Mouse (Mus musculus) ES-E14 (cell line): ENCODE measurements around the gene Dnttip1. TPM values are rescaled to one million over a fixed set of nuclear protein-coding genes. Genes with fewer than 3 reads are reported as not detected.
"Not testable (repeated sequence)": the region's sequence is repeated elsewhere in the genome, so short reads cannot be mapped to it uniquely, and the experiment has no call there.

Experiments
- DNase-seq: peaks from one replicate; pipeline ENCODE4 v3.0.0-alpha.2; 2013; ENCODE audit warnings: low read depth, low spot score
- H3K27ac ChIP-seq: 2 replicates; pipeline ENCODE4 v1.5.1; 2012; ENCODE audit warnings: low read depth, mild to moderate bottlenecking, low read length, moderate library complexity, mixed read lengths; ENCODE audit not compliant: poor library complexity, insufficient read depth, severe bottlenecking
- H3K36me3 ChIP-seq: 2 replicates; pipeline ENCODE4 v1.6.1; 2012; ENCODE audit warnings: mild to moderate bottlenecking, low read length, moderate library complexity, mixed read lengths; ENCODE audit not compliant: control insufficient read depth, poor library complexity, insufficient read depth, severe bottlenecking
- H3K4me1 ChIP-seq, 2 experiments: fragments of 150-350 bp in 1 of 2; sonication (generic) in 1 of 2; 2 replicates each; pipeline ENCODE4 v1.6.1; 2012; ENCODE audit warnings: low read length in 2 of 2, mild to moderate bottlenecking in 1 of 2, mixed read lengths in 1 of 2; ENCODE audit not compliant: control insufficient read depth in 2 of 2, insufficient read depth in 2 of 2, poor library complexity in 1 of 2
- H3K4me3 ChIP-seq, 2 experiments: fragments of 150-350 bp in 1 of 2; sonication (generic) in 1 of 2; 2 replicates each; pipeline ENCODE4 v1.5.1; 2012; ENCODE audit warnings: low read length in 2 of 2, low read depth in 1 of 2, mild to moderate bottlenecking in 1 of 2, mixed read lengths in 1 of 2; ENCODE audit not compliant: insufficient read depth in 1 of 2, poor library complexity in 1 of 2, severe bottlenecking in 1 of 2
- H3K9ac ChIP-seq: 2 replicates; pipeline ENCODE4 v1.6.1; 2012; ENCODE audit warnings: low read depth, mild to moderate bottlenecking, low read length, mixed read lengths; ENCODE audit not compliant: poor library complexity, insufficient read depth, severe bottlenecking
- H3K9me3 ChIP-seq: fragments of 150-350 bp; sonication (generic); 2 replicates; pipeline ENCODE4 v1.6.1; 2012; ENCODE audit warnings: low read depth, mild to moderate bottlenecking, low read length; ENCODE audit not compliant: control insufficient read depth, insufficient read depth
- CHD2 ChIP-seq: IDR thresholded peaks from 2 replicates; pipeline ENCODE4 v1.6.1; 2014; ENCODE audit warnings: mild to moderate bottlenecking, low read depth, low read length, inconsistent platforms
- HCFC1 ChIP-seq: IDR thresholded peaks from 2 replicates; pipeline ENCODE4 v1.6.1; 2012; ENCODE audit warnings: low read length, inconsistent platforms, borderline replicate concordance; ENCODE audit not compliant: insufficient read depth
- MAFK ChIP-seq: IDR thresholded peaks from 2 replicates; pipeline ENCODE4 v1.6.1; 2014; ENCODE audit warnings: mild to moderate bottlenecking, low read depth, low read length, inconsistent platforms; ENCODE audit not compliant: insufficient read depth
- ZC3H11A ChIP-seq: IDR thresholded peaks from 2 replicates; pipeline ENCODE4 v1.6.1; 2012; ENCODE audit warnings: low read depth, mild to moderate bottlenecking, inconsistent platforms, low read length, borderline replicate concordance
- ZNF384 ChIP-seq: IDR thresholded peaks from 2 replicates; pipeline ENCODE4 v1.6.1; 2012; ENCODE audit warnings: low read depth, low read length, inconsistent platforms
- in situ Hi-C, 2 experiments: fragments of 600-800 bp; cut with MboI; formaldehyde crosslinking; loops; one replicate each; pipeline ENCODE4 v1.15.1; 2025; ENCODE audit warnings: low sequenced_read_pairs in 2 of 2, inconsistent platforms in 1 of 2; ENCODE audit not compliant: unreplicated experiment in 2 of 2
- total RNA-seq: library from RNA; depleted of rRNA; stranded (reverse); fragments of 300-350 nt; gene quantifications from 2 replicates; pipeline ENCODE4 v1.2.3, GENCODE M21; 2012

Dnttip1 gene
- total RNA-seq, 1 experiment: 13.3 TPM

DNA sequence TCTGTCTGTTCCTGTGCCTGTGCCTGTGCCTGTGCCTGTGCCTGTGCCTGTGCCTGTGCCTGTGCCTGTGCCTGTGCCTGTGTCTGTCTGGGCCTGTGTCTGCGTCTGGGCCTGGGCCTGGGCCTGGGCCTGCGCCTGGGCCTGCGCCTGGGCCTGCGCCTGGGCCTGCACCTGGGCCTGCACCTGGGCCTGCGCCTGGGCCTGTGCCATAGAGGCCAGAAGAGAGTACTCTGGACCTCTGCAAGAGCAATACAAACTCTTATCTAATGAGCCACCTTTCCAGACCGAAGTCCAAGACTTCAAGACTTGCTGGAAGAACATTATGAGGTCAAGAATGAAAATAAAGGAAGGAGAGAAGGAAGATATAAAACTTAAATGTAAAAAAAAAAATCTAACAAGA is 40.5 kb upstream of the Dnttip1 start:
- Histone ChIP-seq H3K9ac (no peak overlapping the region), H3K27ac (peak overlapping the region; percentile 11; the same call in 1 of the 2 replicates), H3K4me3 (no peak overlapping the region), H3K9me3 (no peaks in the 10 kb centered on the region), H3K4me1 (no peaks in the 10 kb centered on the region), H3K36me3 (no peaks in the 10 kb centered on the region)
- no peak for DNase-seq
- TF ChIP-seq HCFC1 (no peak), CHD2 (no peak)
- in situ Hi-C loops: no loop called here

DNA sequence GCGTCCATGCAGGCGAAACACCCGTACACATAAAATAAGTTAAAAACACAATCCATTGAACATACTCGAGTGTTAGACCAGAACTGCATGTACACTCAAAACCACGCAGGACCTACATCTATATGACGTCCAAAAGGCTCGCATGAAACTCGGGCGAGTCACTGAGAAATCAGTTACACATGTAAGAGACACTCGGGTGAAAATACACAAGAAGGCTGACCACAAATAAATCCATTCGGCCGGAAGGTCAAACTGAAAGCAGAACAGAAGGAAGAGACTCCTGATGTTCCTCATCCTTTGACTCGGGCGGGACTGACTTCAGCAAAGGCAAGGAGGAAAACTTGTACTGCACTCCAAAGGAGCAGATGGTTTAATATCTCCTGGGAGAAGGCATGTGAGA is 39.8 kb upstream of the Dnttip1 start:
- DNase-seq: no peak
- H3K36me3 ChIP-seq: no peaks in the 10 kb centered on the region
- H3K27ac ChIP-seq: no peak overlapping the region
- no peak overlapping the region for H3K4me3 ChIP-seq
- H3K9ac ChIP-seq: no peak overlapping the region
- no peaks in the 10 kb centered on the region for H3K9me3 ChIP-seq
- TF ChIP-seq ZNF384 (no peak), MAFK (no peak), ZC3H11A (no peak), CHD2 (no peak), HCFC1 (no peak)
- no peaks in the 10 kb centered on the region for H3K4me1 ChIP-seq
- in situ Hi-C loops: no loop called here

DNA sequence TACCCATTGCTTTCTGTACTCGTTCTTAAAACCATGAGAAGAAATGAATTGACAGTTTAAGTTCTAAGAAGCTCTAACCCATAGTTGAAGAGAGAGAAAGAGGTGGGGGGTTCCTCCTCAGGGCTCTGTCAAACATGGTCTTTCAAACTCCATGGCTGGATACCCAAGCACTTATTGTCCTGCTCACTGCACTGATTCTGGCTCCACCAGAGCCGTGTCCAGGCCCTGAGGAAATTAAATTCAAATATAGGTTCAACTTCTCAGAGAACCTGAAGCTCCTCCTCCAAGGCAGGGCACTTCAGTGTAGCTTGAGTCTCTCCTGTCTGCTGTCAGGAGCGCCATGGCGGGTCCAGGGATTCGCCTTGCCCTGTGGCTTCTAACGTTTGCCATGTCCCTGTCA is 30.8 kb upstream of the Dnttip1 start, which contains the start of gene Spint5:
Gene Spint5 (plus strand): TSS at position 301 of the 400 bp plus-strand sequence.
- Histone ChIP-seq H3K27ac (no peak within 1 kb of the TSS), H3K36me3 (no peaks in the 10 kb centered on the region), H3K4me1 (no peaks in the 10 kb centered on the region), H3K9me3 (no peaks in the 10 kb centered on the region), H3K9ac (no peak within 1 kb of the TSS), H3K4me3 (no peak within 1 kb of the TSS)
- DNase-seq: no peak
- TF ChIP-seq CHD2 (no peak), HCFC1 (no peak), MAFK (no peak), ZC3H11A (no peak), ZNF384 (no peak)
- in situ Hi-C loops: no loop called here

DNA sequence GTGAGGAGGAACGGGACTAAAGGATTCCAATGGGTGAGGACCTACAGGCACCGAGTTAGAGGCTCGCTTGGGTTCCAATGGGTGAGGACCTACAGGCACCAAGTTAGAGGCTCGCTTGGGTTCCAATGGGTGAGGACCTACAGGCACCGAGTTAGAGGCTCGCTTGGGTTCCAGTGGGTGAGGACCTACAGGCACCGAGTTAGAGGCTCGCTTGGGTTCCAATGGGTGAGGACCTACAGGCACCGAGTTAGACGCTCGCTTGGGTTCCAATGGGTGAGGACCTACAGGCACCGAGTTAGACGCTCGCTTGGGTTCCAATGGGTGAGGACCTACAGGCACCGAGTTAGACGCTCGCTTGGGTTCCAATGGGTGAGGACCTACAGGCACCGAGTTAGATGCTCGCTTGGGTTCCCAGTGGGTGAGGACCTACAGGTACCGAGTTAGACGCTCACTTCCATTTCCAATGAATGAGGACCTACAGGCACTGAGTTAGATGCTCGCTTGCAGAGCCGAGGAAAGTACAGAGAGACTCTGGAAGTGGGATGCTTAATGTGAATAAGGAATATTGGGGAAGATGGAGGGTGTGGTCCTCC is 29.5 kb upstream of the Dnttip1 start:
- H3K27ac ChIP-seq, H3K9ac ChIP-seq, H3K9me3 ChIP-seq, DNase-seq, H3K4me1 ChIP-seq, H3K36me3 ChIP-seq, H3K4me3 ChIP-seq, in situ Hi-C loops: not testable (repeated sequence)

DNA sequence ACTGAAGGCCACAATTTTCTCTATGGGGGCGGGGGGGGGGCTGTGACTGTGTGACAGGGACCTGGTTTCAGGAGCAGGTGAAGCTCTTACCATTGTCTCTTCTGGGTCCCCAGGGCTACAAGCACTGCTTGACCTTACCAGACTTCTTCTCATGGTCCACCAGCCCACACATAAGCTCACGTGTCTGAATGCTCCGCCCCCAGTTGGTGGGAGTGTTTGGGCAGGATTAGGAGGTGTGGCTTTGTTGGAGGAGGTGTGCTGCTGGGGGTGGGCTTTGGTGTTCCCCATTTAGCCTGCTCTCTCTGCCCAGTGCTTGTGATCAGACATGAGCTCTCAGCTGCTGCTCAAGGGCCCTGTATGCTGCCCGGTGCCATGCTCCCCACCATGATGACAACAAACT is 22.5 kb upstream of the Dnttip1 start:
- H3K4me1 ChIP-seq: no peaks in the 10 kb centered on the region
- no peaks in the 10 kb centered on the region for H3K9me3 ChIP-seq
- in situ Hi-C loops: loop anchor here in 1 of 2 experiments (10.0 kb wide), 1 partner anchor 128 kb away; the partner anchor contains the start of gene Eppin
- no peaks in the 10 kb centered on the region for H3K36me3 ChIP-seq
- no peak overlapping the region for H3K27ac ChIP-seq
- H3K4me3 ChIP-seq: no peak overlapping the region
- H3K9ac ChIP-seq: no peak overlapping the region
- DNase-seq: no peak
- TF ChIP-seq MAFK: no peak
